Mouse (Mus musculus) heart, embryonic 14.5 days (tissue): Measurements from ENCODE around the gene Elf4. TPM values are rescaled to one million over a fixed set of nuclear protein-coding genes. Genes with fewer than 3 reads are reported as not detected.

Experiments used
- ATAC-seq: fragments of 200-750 bp; cut with Nextera tagmentation; 2 replicates; pipeline ENCODE4 v1.8.0; 2017; ENCODE audit warnings: low read depth, moderate TSS enrichment; ENCODE audit not compliant: insufficient number of reproducible peaks, insufficient read depth, low FRiP score
- H3K27ac ChIP-seq, 2 experiments: fragments of 200-500 bp in 1 of 2; fragments of 300-500 bp in 1 of 2; sonication (generic) in 1 of 2; replicated peaks in 1 of 2; 2 replicates each; pipeline ENCODE4 v1.5.1; 2012 to 2014; ENCODE audit warnings: low read depth in 2 of 2, low read length in 2 of 2, control low read depth in 1 of 2, mild to moderate bottlenecking in 1 of 2, mixed read lengths in 1 of 2; ENCODE audit not compliant: control insufficient read depth in 1 of 2, insufficient read depth in 1 of 2
- H3K27me3 ChIP-seq: fragments of 300-500 bp; sonication (generic); 2 replicates; pipeline ENCODE4 v1.6.1; 2014; ENCODE audit warnings: mild to moderate bottlenecking, low read length, control low read depth; ENCODE audit not compliant: control insufficient read depth, insufficient read depth
- H3K36me3 ChIP-seq: fragments of 300-500 bp; sonication (generic); 2 replicates; pipeline ENCODE4 v1.6.1; 2014; ENCODE audit warnings: mild to moderate bottlenecking, control low read depth, low read length, mixed read lengths; ENCODE audit not compliant: control insufficient read depth, insufficient read depth
- H3K4me1 ChIP-seq, 2 experiments: fragments of 200-500 bp in 1 of 2; fragments of 300-500 bp in 1 of 2; sonication (generic) in 1 of 2; 2 replicates each; pipeline ENCODE4 v1.6.1; 2012 to 2014; ENCODE audit warnings: low read length in 2 of 2, control low read depth in 1 of 2, mixed read lengths in 1 of 2; ENCODE audit not compliant: control insufficient read depth in 2 of 2, insufficient read depth in 2 of 2
- H3K4me2 ChIP-seq: fragments of 300-500 bp; sonication (generic); 2 replicates; pipeline ENCODE4 v1.6.1; 2014; ENCODE audit warnings: mild to moderate bottlenecking, low read length
- H3K4me3 ChIP-seq, 2 experiments: fragments of 200-500 bp in 1 of 2; fragments of 300-500 bp in 1 of 2; sonication (generic) in 1 of 2; 2 replicates each; pipeline ENCODE4 v1.5.1; 2012 to 2014; ENCODE audit warnings: low read length in 2 of 2, mild to moderate bottlenecking in 2 of 2, control low read depth in 1 of 2, low read depth in 1 of 2, moderate library complexity in 1 of 2; ENCODE audit not compliant: control insufficient read depth in 1 of 2, insufficient read depth in 1 of 2
- H3K9ac ChIP-seq: fragments of 300-500 bp; sonication (generic); 2 replicates; pipeline ENCODE4 v1.6.1; 2014; ENCODE audit warnings: mild to moderate bottlenecking, low read length
- H3K9me3 ChIP-seq: fragments of 300-500 bp; sonication (generic); 2 replicates; pipeline ENCODE4 v1.6.1; 2016; ENCODE audit warnings: low read length, control low read depth; ENCODE audit not compliant: control insufficient read depth
- WGBS: fragments of 180-500 bp; shearing (Covaris S2); extraction: QIAGEN DNeasy Blood & Tissue Kit; methylation state at CpG from one replicate; pipeline ENCODE4 v1.1.7; 2014; 5-methylcytosine and 5-hydroxymethylcytosine counted together
- polyA plus RNA-seq: library from polyadenylated mRNA; unstranded; fragments of >200 nt; fragmentation: Nextera tagmentation; extraction: Ambion mirVana; gene quantifications from 2 replicates; pipeline ENCODE4 v1.2.1, GENCODE M21; 2014

Gene Elf4
- polyA plus RNA-seq, 1 experiment from 2014 or later, result 15.3 TPM

GRCm38 (mm10) chrX:48453736-48454494 lies 9.0 kb downstream of the Elf4 start:
- 14% methylated on average over 36 of the region's 91 CpGs for WGBS
- Histone ChIP-seq H3K4me2 (peak overlapping the region; percentile 74), H3K27me3 (no peaks in the 10 kb centered on the region), H3K4me3 (peak overlapping the region; percentile 61 to 64), H3K4me1 (peaks cover 17 to 26% of the 10 kb centered on the region in 2 experiments), H3K27ac (peak overlapping the region; percentile 77 to 92), H3K9ac (peak overlapping the region; percentile 87), H3K9me3 (no peaks in the 10 kb centered on the region), H3K36me3 (no peaks in the 10 kb centered on the region)
- ATAC-seq, result peak; percentile 90

DNA sequence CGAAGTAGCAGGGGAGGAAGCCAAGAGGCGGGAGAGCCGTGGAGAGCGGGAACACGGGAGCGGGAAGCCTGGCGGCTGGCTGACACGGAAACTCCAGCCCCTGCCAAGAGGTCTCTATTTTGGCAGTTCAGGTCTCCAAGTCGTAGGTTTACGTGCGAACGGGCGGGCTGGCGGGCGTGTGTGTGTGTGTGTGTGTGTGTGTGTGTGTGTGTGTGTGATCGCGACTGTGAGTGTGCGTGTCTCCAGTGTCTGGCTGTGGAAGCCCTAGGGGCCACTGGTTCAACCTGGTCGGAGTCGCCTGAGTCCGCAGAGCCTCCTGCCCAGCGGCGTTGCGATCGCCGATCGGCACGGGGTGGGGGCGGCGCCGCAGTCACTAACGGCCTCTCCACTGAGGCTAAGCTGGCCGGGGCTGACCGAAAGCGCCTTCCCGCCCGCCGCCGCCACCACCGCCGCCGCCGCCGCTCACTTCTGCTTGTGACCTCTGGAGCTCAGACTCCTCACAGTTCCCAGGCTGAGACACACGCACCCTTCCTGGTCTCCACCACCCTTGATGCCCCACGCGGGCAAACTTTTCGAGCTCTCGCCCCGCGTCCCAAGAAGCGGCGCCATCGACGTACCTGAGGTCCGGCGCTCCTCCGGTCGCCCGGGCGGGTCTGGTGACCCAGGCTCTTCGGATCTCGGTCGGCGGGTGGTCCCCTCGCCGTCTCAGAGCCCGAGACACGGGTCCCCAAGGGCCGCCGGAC lies 9.8 kb downstream of the Elf4 start:
- H3K36me3 ChIP-seq, result no peaks in the 10 kb centered on the region
- H3K4me3 ChIP-seq, result peak overlapping the region; percentile 61 to 64
- peaks cover 17 to 26% of the 10 kb centered on the region in 2 experiments for H3K4me1 ChIP-seq
- WGBS, result 21% methylated on average over 55 of the region's 71 CpGs
- peak overlapping the region; percentile 87 for H3K9ac ChIP-seq
- peak overlapping the region; percentile 74 for H3K4me2 ChIP-seq
- peak overlapping the region; percentile 77 to 92 for H3K27ac ChIP-seq
- H3K9me3 ChIP-seq, result no peaks in the 10 kb centered on the region
- H3K27me3 ChIP-seq, result no peaks in the 10 kb centered on the region
- ATAC-seq, result no peak

- WGBS, result 28% methylated on average over 9 of the region's 9 CpGs
- H3K9ac ChIP-seq, result peak overlapping the region; percentile 87
- H3K27ac ChIP-seq, result peak overlapping the region; percentile 77 to 92
- peak overlapping the region; percentile 74 for H3K4me2 ChIP-seq
- H3K4me3 ChIP-seq, result peak overlapping the region; percentile 61 to 64
- peaks cover 17 to 26% of the 10 kb centered on the region in 2 experiments for H3K4me1 ChIP-seq
- no peaks in the 10 kb centered on the region for H3K27me3 ChIP-seq
- H3K36me3 ChIP-seq, result no peaks in the 10 kb centered on the region
- ATAC-seq, result no peak
- no peaks in the 10 kb centered on the region for H3K9me3 ChIP-seq
Observed at GRCm38 (mm10) chrX:48452231-48452890, 10.6 kb downstream of the Elf4 start.

DNA sequence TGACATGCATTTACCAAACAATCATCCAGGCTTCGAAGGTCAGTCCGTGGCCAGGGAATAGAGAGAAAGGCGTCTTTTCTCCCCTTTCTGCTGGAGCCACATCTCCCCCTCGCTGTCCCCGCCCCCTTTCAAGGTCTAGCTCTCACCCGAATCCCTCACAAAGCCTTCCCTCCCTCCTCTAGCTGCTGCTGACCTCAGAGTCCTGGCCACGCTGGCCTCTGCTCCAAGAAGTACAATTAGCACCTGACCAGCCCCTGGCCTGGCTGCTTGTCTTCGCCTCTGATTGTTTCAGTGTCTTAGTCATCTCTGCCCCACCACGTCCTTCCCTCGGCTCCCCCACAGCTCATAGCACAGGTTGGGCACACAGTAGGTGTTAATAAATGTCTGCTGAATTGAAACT lies 13.3 kb downstream of the Elf4 start:
- no peak for ATAC-seq
- Histone ChIP-seq H3K4me2 (peak overlapping the region; percentile 38), H3K9me3 (no peaks in the 10 kb centered on the region), H3K36me3 (no peaks in the 10 kb centered on the region), H3K4me1 (peaks cover 11 to 21% of the 10 kb centered on the region in 2 experiments), H3K27me3 (no peaks in the 10 kb centered on the region), H3K27ac (peak overlapping the region; percentile 62 to 66), H3K4me3 (no peak overlapping the region), H3K9ac (peak overlapping the region; percentile 34)
- 22% methylated on average over 10 of the region's 10 CpGs for WGBS

DNA sequence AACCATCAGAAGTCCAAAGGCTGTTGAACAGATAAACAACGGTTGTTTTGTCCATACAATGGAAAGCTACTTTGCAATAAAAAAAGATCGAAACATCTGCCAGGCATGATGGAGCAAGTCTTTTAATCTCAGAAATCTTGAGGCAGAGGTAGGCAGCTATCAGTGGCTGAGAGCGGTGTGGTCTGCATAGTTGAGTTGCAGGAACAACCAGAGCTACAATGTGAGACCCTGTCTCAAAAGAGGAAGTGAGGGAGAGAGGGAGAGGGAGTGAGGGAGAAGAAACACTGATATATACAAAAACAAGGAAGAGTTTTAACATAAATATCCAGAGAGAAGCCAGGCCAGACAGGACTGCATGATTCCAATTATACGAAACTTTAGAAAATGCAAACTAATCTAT lies 18.3 kb downstream of the Elf4 start:
- Histone ChIP-seq H3K27me3 (no peaks in the 10 kb centered on the region), H3K9me3 (no peaks in the 10 kb centered on the region), H3K4me1 (peaks cover 2 to 7% of the 10 kb centered on the region in 2 experiments; a peak in 3 of 4 replicates), H3K4me2 (no peak overlapping the region), H3K4me3 (no peak overlapping the region), H3K27ac (no peak overlapping the region), H3K36me3 (no peaks in the 10 kb centered on the region), H3K9ac (no peak overlapping the region)
- 75% methylated on average over 4 of the region's 4 CpGs for WGBS
- no peak for ATAC-seq

- peaks cover 8 to 9% of the 10 kb centered on the region in 2 experiments for H3K4me1 ChIP-seq
- ATAC-seq, result no peak
- no peak overlapping the region for H3K4me3 ChIP-seq
- H3K9ac ChIP-seq, result no peak overlapping the region
- WGBS, result 63% methylated on average over 7 of the region's 7 CpGs
- no peaks in the 10 kb centered on the region for H3K36me3 ChIP-seq
- no peaks in the 10 kb centered on the region for H3K9me3 ChIP-seq
- no peak overlapping the region for H3K4me2 ChIP-seq
- no peaks in the 10 kb centered on the region for H3K27me3 ChIP-seq
- no peak overlapping the region for H3K27ac ChIP-seq
Observed at GRCm38 (mm10) chrX:48441954-48442353, 21.0 kb downstream of the Elf4 start.

DNA sequence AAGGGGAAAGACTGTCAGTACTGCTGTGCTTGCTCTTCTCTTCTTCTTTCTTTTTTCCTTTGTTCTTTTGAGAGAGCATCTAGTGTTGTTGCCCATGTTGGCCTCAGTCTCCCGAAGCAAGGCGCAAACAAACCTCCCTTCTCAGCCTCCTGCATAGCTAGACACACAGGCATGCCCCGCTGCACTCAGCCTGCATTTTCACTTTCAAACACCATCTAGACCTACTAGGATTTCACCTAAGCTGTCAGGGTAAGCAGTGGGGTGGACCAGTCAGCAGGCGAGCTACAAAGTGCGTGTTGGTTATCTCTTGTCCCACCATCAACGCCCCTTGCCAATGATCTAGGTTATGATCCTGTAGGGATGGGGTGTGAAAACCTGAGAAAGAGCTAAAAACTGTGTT lies 21.4 kb downstream of the Elf4 start:
- Histone ChIP-seq H3K36me3 (no peaks in the 10 kb centered on the region), H3K9ac (no peak overlapping the region), H3K9me3 (no peaks in the 10 kb centered on the region), H3K4me1 (peaks cover 8 to 12% of the 10 kb centered on the region in 2 experiments), H3K4me2 (no peak overlapping the region), H3K27ac (no peak overlapping the region), H3K27me3 (no peaks in the 10 kb centered on the region), H3K4me3 (no peak overlapping the region)
- ATAC-seq, result no peak
- 84% methylated on average over 6 of the region's 6 CpGs for WGBS
